Mouse (Mus musculus) spleen, embryonic (tissue): ENCODE data around the gene Ngfr.

Experiments
- CTCF ChIA-PET: fragments of 350-600 bp; sonication (Branson Sonifier 250); formaldehyde crosslinking; loops from one replicate; lab custom pipeline; 2022; lab: Charles Lee

Ngfr gene

DNA sequence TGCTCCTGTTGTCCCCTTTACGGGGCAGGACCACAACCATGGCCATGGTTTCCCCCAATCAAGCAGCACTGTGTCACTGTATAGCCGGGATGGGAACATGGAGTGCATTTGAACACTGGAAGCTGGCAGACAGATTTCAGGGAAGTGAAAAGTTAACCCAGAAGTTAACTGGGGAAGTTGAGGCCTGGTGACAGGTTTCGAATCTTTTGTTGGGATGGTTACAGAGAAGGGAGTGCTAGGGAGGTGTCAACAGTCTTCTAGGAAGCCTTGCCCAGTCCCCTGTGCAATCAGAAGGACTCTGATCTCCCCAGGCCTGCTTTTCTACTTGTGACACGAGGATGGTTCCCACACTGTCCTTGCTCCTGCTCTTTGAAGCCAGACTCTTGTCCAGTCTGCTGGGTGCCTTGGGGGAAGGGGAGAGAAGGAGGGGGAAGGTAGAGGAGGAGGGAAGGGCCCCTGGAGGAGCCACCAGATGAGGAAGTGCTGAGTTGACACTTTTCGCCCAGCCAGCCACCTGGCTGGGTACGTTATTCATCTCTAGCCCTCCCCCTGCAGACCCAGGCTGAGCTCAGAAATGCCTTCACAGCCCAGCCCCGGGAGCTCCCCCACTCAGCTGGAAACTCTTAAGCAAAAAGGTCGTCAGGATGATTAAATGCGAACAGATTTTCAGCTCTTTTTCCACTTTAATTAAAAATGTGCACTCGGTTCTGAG is 8.1 kb upstream of the Ngfr start:
- CTCF ChIA-PET = no interaction called here

DNA sequence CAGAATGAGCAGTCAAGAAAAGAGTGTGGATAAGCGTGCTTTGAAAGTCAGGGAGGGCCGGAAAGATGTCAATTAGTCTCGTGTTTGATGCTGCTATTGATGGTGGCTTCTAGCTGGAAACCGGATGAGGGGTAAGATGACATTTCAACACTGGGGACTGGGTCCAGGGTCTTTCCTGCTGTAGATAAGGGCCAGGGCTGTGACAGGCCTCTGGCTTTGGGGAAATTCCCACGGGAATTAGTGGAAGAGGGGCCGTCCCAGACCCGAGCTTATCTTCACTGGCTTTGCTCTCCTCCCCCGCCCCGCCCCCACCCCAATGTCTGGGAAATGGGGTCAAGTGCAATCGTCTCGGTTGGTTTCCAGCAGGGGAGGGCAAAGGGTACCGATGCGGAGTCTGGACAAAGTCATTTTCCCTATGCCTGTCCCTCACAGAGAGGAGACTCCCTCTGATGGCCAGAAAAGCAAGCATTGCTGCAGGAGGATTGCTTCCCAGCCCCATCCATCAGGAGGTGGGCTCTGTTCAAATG is 7.2 kb upstream of the Ngfr start:
- CTCF ChIA-PET = no interaction called here

DNA sequence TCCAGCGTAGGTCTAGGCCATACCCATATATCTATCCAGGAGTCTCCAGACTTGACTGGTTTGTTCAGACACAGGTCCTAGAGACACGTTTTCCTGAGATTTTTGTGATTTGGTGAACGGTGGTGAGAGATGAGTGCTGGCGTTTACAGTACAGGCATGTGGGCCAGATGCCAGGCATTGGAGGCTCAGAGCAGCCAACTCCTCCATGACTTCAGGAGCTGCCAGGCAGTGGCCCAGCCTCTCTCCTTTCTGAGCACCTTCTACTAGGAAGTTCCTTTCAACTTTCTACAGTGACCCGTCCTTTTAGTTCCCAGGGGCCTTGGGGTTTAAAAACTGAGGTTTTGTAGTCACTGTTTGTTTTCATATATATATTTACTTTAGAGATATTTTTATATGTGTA is 6.0 kb upstream of the Ngfr start:
- CTCF ChIA-PET = interaction anchor here (0.6 kb wide), 1 partner anchor 17 kb away, joined by 3 read pairs; no protein-coding TSS in a partner anchor

- CTCF ChIA-PET = interaction anchor here (0.6 kb wide), 1 partner anchor 16 kb away, joined by 3 read pairs; no protein-coding TSS in a partner anchor
These were observed 5.2 kb upstream of the Ngfr start for GRCm38 (mm10) chr11:95592691-95593090.

GRCm38 (mm10) chr11:95589195-95589594 is 1.7 kb upstream of the Ngfr start:
- CTCF ChIA-PET = interaction anchor here (0.5 to 0.7 kb wide), 2 partner anchors 10 to 211 kb away, joined by 3 to 4 read pairs; no protein-coding TSS in a partner anchor

- CTCF ChIA-PET = interaction anchor here (0.6 kb wide), 2 partner anchors 57 to 366 kb away, joined by 4 to 16 read pairs; no protein-coding TSS in a partner anchor
These were observed 648 bp downstream of the Ngfr start for GRCm38 (mm10) chr11:95586751-95587422.

DNA sequence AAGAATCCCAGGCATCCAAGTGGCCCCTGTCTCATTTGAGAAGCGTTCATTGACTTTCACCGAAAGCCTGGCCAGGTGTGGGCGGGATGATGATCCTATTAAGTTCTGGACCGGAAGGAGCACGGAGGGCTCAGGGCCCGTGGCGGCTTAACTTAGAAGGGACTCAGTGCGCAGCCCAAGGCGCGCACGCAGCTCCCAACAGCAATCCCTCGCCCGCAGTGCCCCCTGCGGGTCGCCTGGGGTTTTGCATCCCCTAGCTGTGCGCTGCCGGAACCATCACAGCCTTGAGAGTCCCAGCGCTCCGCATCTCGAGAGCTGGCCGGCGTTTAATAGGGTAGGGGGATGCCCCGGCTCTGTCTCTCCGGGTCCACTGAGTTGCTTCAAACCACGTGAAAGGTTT is 1.4 kb downstream of the Ngfr start:
- CTCF ChIA-PET = no interaction called here

DNA sequence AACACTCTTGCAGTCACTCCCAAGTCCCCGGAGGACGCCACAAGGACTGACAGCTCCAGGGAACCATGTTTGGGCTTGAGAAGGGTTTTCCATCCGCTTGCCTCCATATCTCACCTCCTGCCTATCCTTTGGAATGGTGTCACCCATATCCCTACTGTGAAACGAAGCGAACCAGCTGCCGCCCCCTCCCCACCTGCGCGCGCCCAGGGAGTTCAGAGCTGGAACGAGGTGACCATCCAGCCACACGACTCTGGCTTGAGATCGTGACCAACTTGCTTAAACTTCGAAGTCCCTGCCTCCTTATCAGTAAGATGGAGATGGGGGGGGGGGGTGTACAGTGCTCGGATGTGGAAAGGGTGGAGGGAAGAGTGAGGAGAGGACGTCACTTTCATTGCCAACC is 1.9 kb downstream of the Ngfr start:
- CTCF ChIA-PET = no interaction called here

- CTCF ChIA-PET = no interaction called here
These were observed 2.3 kb downstream of the Ngfr start for GRCm38 (mm10) chr11:95585281-95585680.

GRCm38 (mm10) chr11:95584651-95585050 is 2.9 kb downstream of the Ngfr start:
- CTCF ChIA-PET = interaction anchor here (0.5 kb wide), 1 partner anchor 88 kb away, joined by 6 read pairs; no protein-coding TSS in a partner anchor

DNA sequence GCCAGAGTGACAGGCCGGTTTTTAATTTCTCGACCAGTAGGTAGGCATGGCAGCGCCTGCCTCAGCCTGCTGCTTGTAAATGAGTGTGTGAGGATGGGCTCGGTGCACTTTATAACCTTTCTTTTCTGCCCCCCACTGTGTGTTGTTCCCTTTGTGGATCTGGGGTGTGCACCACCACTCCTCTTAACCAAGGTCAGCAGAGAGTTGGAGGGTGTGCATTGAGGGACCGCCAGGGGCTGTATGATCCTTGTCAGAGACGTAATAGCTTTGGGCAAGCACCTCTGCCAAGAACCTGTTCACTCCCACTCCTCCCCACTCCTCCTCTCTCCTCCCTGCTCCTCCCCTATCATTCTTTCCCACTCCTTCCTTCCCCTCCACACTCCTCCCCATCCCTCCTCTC is 4.1 kb downstream of the Ngfr start:
- CTCF ChIA-PET = no interaction called here

GRCm38 (mm10) chr11:95582193-95582592 is 5.3 kb downstream of the Ngfr start:
- CTCF ChIA-PET = interaction anchor here (0.6 kb wide), 1 partner anchor 68 kb away, joined by 3 read pairs; no protein-coding TSS in a partner anchor

GRCm38 (mm10) chr11:95579455-95579854 is 8.1 kb downstream of the Ngfr start:
- CTCF ChIA-PET = interaction anchor here (0.8 kb wide), 1 partner anchor 70 kb away, joined by 4 read pairs; no protein-coding TSS in a partner anchor

DNA sequence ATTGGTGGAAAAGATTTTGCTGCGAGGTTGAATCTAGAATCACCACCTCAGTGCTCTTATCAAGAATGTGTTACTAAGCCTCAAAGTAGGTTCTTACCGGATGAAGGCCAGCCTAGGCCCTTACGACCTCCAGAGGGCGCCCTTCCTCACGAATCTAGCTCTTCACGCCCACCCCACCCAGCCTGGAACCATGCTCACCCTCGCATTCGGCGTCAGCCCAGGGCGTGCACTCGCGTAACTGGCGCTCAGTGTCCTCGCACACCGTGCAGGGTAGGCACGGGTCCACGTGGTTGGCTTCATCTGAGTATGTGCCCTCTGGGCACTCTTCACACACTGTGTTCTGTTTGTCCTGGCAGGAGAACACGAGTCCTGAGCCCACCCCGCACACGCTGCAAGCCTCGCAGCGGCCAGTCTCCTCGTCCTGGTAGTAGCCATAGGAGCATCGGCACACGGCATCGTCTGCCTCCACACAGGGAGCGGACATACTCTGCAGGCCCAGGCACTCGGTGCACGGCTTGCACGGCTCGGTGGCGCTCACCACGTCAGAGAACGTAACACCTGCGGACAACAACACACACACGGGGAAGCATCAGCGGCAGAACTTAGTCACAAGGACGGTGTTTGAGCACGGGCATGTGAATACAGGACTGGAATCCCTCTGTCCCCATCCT is 9.6 kb downstream of the Ngfr start:
- CTCF ChIA-PET = interaction anchor here (0.6 kb wide), 1 partner anchor 1916 kb away, joined by 3 read pairs; no protein-coding TSS in a partner anchor

DNA sequence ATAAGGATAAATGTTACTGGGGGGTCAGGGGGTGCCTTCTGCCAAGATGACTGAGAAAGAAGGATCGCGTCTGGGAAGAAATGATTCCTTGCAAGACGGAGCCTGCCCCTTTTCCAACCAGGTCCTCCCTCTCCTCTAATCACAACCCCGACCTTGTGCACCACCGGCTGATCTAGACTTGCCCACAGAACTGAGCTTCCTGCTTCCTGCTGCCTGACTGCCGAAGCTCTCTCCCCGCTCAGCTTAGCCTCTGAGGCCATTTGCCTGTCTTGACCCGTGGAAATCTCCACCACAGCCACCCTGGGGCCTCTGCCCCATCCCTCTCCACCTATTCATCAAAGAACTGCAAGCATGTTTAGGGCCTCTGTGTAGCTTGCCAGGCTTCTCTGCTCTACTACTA is 11.2 kb downstream of the Ngfr start:
- CTCF ChIA-PET = no interaction called here

GRCm38 (mm10) chr11:95575791-95576190 is 11.7 kb downstream of the Ngfr start:
- CTCF ChIA-PET = no interaction called here

- CTCF ChIA-PET = no interaction called here
These were observed 12.7 kb downstream of the Ngfr start for GRCm38 (mm10) chr11:95574786-95575334.

GRCm38 (mm10) chr11:95572227-95572626 is 15.3 kb downstream of the Ngfr start:
- CTCF ChIA-PET = no interaction called here

GRCm38 (mm10) chr11:95571755-95572154 is 15.8 kb downstream of the Ngfr start:
- CTCF ChIA-PET = no interaction called here

DNA sequence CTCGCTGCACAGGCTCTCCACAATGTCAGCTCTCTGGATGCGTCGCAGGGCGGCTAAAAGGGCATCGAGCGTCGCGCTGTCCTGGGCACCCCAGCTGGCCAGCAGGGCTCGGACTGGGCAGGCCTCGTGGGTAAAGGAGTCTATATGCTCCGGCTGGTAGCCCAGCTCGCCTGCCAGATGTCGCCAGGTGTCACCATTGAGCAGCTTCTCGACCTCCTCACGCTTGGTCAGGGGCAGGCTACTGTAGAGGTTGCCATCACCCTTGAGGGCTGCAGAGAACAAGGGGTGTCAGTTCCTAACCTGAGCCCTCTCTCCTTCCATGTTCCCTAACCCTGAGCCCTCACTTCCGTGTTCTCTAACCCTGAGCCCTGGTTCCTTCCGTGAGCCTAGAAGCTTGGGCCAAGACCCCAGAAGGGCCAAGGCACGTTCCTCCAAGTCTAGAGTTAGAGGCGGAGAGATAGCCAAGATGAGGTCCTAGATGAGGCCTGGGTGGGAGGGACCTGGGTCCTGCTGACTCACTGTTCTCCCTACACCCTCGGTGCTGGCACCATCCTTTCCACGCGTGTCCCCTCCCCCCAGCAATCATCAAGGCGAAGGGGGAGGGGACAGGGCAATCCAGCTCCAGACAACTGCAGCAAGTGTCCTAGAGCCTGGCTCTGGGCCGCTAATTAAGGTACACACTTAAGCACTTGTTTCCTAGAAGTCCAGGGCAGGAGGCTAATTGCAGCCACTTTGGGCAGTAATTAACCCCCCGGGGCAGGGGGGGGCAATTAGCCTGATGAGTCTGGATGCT is 16.5 kb downstream of the Ngfr start:
- CTCF ChIA-PET = no interaction called here

DNA sequence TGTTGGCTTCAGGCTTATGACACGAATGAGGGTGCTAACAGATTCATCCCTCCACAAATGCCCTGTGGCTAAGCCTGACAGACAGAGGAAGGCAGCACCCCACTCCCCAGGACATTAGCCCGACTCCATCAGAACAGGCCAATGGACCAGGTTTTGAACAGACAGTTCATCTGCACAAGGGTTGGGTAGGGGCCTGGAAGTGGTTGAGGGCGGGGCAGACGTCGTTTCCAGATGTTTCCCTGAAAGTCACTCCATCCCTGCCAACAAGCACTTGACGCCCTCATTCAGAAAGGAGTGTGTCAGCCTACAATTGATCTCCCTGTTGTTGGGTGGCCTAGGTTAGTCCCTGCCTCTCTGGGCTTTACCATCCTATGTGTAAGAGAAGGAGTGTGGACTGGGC is 17.6 kb downstream of the Ngfr start:
- CTCF ChIA-PET = no interaction called here
